Mouse (Mus musculus): Measurements from ENCODE around the gene Mef2d.

DNA sequence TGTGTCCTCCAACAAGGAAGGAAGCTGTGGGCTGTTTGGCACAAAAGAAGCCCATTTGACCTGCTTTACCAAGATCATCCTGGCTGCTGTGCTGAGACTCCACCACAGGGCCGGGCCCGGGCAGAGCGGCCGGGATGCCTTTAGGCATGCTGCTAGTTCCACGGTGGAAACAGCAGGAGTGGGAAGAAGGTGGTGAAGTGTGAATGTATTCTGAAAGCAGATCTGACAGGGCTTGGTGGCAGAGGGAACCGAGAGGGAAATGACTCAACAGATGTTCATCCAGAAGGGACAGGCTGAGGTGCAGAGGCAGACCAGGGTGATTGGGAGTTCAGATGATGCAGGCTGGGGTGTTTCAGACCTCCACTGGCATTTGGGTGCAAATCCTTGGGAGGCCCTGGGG lies 44.5 kb upstream of the Mef2d start:
- no peak for TF ChIP-seq GATA1 (IDR thresholded peaks at IDR 0.05; ENCODE audit: borderline replicate concordance, low read length)
- no peak for TF ChIP-seq FLI1 (IDR thresholded peaks at IDR 0.05; ENCODE audit: low read length)
